Mouse (Mus musculus): Measurements from ENCODE around the gene Dsn1. TPM values are rescaled to one million over a fixed set of nuclear protein-coding genes. Genes with fewer than 3 reads are reported as not detected.

Gene Dsn1
- polyA plus RNA-seq, 1 experiment from 2014 or later, result 31.6 TPM

DNA sequence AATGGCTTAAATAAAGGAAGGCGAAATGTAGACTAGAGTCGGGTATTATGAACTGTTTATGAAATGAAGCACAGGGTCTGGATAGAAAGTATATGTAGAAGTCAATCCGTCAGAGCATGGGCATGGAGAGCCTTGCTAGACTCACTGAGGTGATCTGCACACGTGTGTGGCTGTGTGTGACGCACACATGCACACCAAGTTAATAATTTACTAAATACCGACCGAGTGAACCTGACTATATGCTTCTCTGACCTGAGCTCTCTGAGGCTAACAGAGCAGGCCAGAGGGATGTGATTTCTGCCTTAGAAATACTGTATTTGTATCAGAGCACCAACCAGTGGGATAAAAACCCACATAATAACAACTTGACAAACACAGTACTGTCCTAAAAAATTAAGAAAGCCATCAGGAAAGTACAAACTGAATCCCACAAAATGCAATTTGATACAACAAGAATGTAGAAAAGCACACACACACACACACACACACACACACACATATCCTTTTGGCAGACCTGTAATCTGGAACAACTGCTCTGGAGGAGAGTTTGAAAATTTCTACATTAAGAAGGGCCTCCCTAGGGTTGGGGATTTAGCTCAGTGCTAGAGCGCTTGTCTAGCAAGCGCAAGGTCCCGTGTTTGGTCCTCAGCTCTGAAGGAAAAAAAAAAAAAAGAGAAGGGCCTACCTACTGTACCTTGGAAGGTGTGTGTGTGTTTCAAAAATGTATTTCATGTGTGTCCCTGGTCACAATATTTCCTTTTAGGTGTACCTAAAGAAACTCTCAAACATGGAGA, 55.5 kb downstream of the Dsn1 start:
- DNase-seq (ENCODE audit: low spot score), result no peak
- Histone ChIP-seq H3K9ac (ENCODE audit: low read length) (no peak overlapping the region), H3K4me2 (ENCODE audit: low read length) (no peak overlapping the region), H3K4me3 (ENCODE audit: low read depth, low read length) (no peak overlapping the region), H3K36me3 (ENCODE audit: control insufficient read depth, insufficient read depth, low read length) (0 out of 2 replicates have a peak, but pooled peaks cover 4% of the 10 kb centered on the region), H3K27me3 (replicated peaks; ENCODE audit: control insufficient read depth, insufficient read depth, low read length) (no peaks in the 10 kb centered on the region), H3K4me1 (replicated peaks; ENCODE audit: control insufficient read depth, insufficient read depth, low read length) (no peaks in the 10 kb centered on the region), H3K9me3 (ENCODE audit: control insufficient read depth, low read length) (no peaks in the 10 kb centered on the region), H3K27ac (ENCODE audit: low read depth) (no peak overlapping the region)
- WGBS, result 80% methylated on average over 10 of the region's 10 CpGs
- peak; percentile 87 for ATAC-seq (replicated peaks; ENCODE audit: low FRiP score, low TSS enrichment, low read depth)

DNA sequence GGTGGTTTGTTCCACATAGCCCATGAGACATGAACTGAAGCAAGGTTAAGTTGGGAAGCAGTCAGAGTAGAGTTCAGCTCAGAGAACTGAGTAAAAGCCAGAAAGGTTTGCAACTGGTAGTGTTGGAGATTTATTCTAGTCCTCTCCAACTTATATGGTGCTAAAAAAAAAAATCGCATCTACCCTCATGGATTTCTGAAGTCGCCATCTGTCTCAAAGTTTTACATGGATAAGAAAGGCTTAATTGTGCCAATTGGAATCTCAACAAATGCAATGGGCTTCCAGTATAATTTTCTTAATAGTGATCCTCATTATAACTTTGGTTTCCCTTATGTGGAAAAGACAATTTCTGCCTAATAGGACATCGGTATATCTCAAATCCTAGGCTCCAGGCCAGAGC, 56.1 kb downstream of the Dsn1 start:
- ATAC-seq (replicated peaks; ENCODE audit: low FRiP score, low TSS enrichment, low read depth), result no peak
- H3K27ac ChIP-seq (ENCODE audit: low read depth), result no peak overlapping the region
- 91% methylated on average over 3 of the region's 3 CpGs for WGBS

More for the DNA sequence above, 56.1 kb downstream of the Dsn1 start:
- H3K4me2 ChIP-seq (ENCODE audit: low read length), result no peak overlapping the region
- no peak overlapping the region for H3K4me3 ChIP-seq (ENCODE audit: low read depth, low read length)
- no peak overlapping the region for H3K9ac ChIP-seq (ENCODE audit: low read length)
- peaks cover 6% of the 10 kb centered on the region; the same call in 1 of the 2 replicates for H3K36me3 ChIP-seq (ENCODE audit: control insufficient read depth, insufficient read depth, low read length)
- H3K4me1 ChIP-seq (replicated peaks; ENCODE audit: control insufficient read depth, insufficient read depth, low read length), result no peaks in the 10 kb centered on the region
- no peak for DNase-seq (ENCODE audit: low spot score)
- H3K27me3 ChIP-seq (replicated peaks; ENCODE audit: control insufficient read depth, insufficient read depth, low read length), result no peaks in the 10 kb centered on the region
- H3K9me3 ChIP-seq (ENCODE audit: control insufficient read depth, low read length), result no peaks in the 10 kb centered on the region

Other genes starting within 250 kb of the Dsn1 start
- 1,449 and 1,579 TPM in 2 replicates for gene Myl9, start 231.7 kb downstream of the Dsn1 start, polyA plus RNA-seq (2014; fragmentation: Nextera tagmentation; extraction: Ambion mirVana)
- gene Tgif2, start 167.1 kb downstream of the Dsn1 start, polyA plus RNA-seq (2014; fragmentation: Nextera tagmentation; extraction: Ambion mirVana), result 61.4 and 63.5 TPM in 2 replicates
- gene 4930518I15Rik, start 149.2 kb downstream of the Dsn1 start, polyA plus RNA-seq (2014; fragmentation: Nextera tagmentation; extraction: Ambion mirVana), result 6.3 and 8.9 TPM in 2 replicates
- gene Rab5if, start 144.0 kb downstream of the Dsn1 start, polyA plus RNA-seq (2014; fragmentation: Nextera tagmentation; extraction: Ambion mirVana), result 253 and 276 TPM in 2 replicates
- 0.40 and 0.51 TPM in 2 replicates for gene Sla2, start 120.0 kb downstream of the Dsn1 start, polyA plus RNA-seq (2014; fragmentation: Nextera tagmentation; extraction: Ambion mirVana)
- 36.7 and 41.4 TPM in 2 replicates for gene Ndrg3, start 15.1 kb downstream of the Dsn1 start, polyA plus RNA-seq (2014; fragmentation: Nextera tagmentation; extraction: Ambion mirVana)
- gene Soga1, start 72.1 kb upstream of the Dsn1 start, polyA plus RNA-seq (2014; fragmentation: Nextera tagmentation; extraction: Ambion mirVana), result 4.7 and 6.1 TPM in 2 replicates
- gene Tldc2, start 79.9 kb upstream of the Dsn1 start, polyA plus RNA-seq (2014; fragmentation: Nextera tagmentation; extraction: Ambion mirVana), result not detected in 2 replicates
- 28.1 and 28.7 TPM in 2 replicates for gene Samhd1, start 128.1 kb upstream of the Dsn1 start, polyA plus RNA-seq (2014; fragmentation: Nextera tagmentation; extraction: Ambion mirVana)
- 25.0 and 25.8 TPM in 2 replicates for gene Rbl1, start 197.4 kb upstream of the Dsn1 start, polyA plus RNA-seq (2014; fragmentation: Nextera tagmentation; extraction: Ambion mirVana)